Mouse (Mus musculus): Measurements from ENCODE around the gene Baz2a. TPM values are rescaled to one million over a fixed set of nuclear protein-coding genes. Genes with fewer than 3 reads are reported as not detected.

The Baz2a gene
- polyA plus RNA-seq, 1 experiment from 2014 or later: 37.6 TPM

DNA sequence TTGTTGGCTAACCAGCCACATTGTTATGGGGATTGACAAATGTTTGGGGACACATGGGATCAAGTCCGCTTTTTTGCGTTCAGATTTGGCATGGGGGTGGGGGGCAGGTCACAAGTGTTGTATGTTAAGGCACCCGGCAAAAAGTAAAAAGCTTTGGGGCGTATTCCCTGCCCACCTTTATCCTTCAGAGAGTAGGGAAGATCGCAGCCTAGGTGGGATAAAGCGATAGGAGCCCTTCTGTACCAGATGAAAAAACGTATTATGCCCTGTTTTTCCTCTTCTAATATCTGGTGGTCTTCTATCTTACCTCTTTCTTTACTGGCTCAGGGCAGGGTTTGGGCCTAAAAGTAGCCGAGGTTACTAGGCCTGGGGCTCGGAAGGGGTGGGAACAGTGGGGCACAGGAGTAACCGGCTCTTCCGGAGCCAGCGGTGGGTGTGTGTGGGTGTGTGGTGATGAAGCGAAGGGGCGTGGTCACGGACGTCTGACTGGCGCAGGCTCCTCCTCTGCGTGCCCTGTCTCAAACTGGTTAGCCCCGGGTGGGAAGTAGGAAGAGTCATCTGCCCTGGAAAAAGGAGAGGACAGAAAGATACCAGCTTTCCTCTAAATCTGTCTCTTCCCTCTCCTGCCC, 3.1 kb downstream of the Baz2a start:
- peaks cover 20% of the 10 kb centered on the region for H3K4me1 ChIP-seq (replicated peaks; ENCODE audit: control insufficient read depth, insufficient read depth, low read length)
- H3K9ac ChIP-seq (ENCODE audit: low read depth, low read length): peak overlapping the region; percentile 34; the same call in 1 of the 2 replicates
- H3K27me3 ChIP-seq (ENCODE audit: control insufficient read depth, insufficient read depth, low read length): no peaks in the 10 kb centered on the region
- DNase-seq (ENCODE audit: low spot score) (peak; percentile 84), ATAC-seq (ENCODE audit: low FRiP score) (peak; percentile 64)
- 11% methylated on average over 19 of the region's 19 CpGs for WGBS
- H3K4me3 ChIP-seq (ENCODE audit: low read depth, low read length): peak overlapping the region; percentile 79
- no peaks in the 10 kb centered on the region for H3K9me3 ChIP-seq (ENCODE audit: control insufficient read depth, low read length)
- peak overlapping the region; percentile 41 for H3K4me2 ChIP-seq (replicated peaks; ENCODE audit: low read depth, low read length)
- H3K27ac ChIP-seq (ENCODE audit: low read depth, low read length): peak overlapping the region; percentile 39; the same call in 1 of the 2 replicates
- H3K36me3 ChIP-seq (ENCODE audit: control insufficient read depth, insufficient read depth, low read length): no peaks in the 10 kb centered on the region; the same call in 1 of the 2 replicates

DNA sequence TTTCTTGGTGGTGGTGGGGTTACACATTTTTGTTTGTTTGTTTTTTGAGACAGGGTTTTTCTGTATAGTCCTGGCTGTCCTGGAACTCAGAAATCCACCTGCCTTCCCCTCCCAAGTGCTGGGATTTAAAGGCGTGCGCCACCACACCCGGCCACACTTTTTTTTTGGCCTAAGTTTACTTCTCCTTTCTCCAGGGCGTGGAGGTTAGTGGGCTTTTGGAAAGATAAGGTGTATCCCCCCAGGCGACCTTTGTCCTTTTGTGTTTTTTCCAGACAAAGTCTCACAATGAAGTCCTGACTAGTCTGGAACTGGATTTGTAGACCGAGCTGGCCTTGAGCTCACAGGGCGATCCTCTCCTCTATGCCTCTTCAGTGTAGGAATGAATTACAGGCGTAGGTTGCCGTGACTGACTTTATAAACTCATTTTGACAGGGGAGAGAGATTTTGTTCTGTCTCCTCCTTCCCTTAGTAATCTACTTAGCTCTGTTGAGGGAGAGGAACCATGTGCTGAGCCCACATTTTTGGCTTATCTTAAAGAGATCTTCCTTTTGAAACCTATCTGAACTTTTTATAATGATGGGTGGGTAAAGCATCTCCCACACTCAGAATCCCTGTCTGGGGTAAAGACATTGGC, 3.7 kb downstream of the Baz2a start:
- ATAC-seq (ENCODE audit: low FRiP score): no peak
- no peaks in the 10 kb centered on the region for H3K27me3 ChIP-seq (ENCODE audit: control insufficient read depth, insufficient read depth, low read length)
- H3K36me3 ChIP-seq (ENCODE audit: control insufficient read depth, insufficient read depth, low read length): no peaks in the 10 kb centered on the region
- peak overlapping the region; percentile 41; the same call in 1 of the 2 replicates for H3K4me2 ChIP-seq (replicated peaks; ENCODE audit: low read depth, low read length)
- H3K27ac ChIP-seq (ENCODE audit: low read depth, low read length): no peak overlapping the region
- no peak for DNase-seq (ENCODE audit: low spot score)
- H3K4me1 ChIP-seq (replicated peaks; ENCODE audit: control insufficient read depth, insufficient read depth, low read length): peaks cover 20% of the 10 kb centered on the region
- WGBS: 26% methylated on average over 9 of the region's 9 CpGs
- H3K9me3 ChIP-seq (ENCODE audit: control insufficient read depth, low read length): no peaks in the 10 kb centered on the region
- H3K4me3 ChIP-seq (ENCODE audit: low read depth, low read length): peak overlapping the region; percentile 79; the same call in 1 of the 2 replicates
- H3K9ac ChIP-seq (ENCODE audit: low read depth, low read length): no peak overlapping the region

DNA sequence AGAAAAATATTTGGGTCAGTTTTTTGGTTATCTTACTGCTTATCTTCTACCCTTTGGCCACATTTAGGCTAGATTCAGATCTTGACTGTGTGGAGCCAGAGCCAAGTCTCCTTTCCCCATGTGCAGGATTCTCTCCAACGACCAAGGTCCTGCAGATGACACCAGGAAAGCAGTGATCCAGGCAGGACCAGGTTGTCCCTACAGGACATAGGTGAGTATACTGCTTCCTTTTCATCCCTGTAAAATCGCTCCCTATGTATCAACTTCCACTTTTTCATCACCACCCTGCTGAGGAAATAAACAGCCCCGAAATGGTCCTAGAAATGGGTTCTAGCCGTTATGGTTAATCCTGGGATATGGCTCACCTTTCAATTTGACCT, 4.9 kb downstream of the Baz2a start:
- 20% methylated on average over 4 of the region's 4 CpGs for WGBS
- H3K27ac ChIP-seq (ENCODE audit: low read depth, low read length): no peak overlapping the region

DNA sequence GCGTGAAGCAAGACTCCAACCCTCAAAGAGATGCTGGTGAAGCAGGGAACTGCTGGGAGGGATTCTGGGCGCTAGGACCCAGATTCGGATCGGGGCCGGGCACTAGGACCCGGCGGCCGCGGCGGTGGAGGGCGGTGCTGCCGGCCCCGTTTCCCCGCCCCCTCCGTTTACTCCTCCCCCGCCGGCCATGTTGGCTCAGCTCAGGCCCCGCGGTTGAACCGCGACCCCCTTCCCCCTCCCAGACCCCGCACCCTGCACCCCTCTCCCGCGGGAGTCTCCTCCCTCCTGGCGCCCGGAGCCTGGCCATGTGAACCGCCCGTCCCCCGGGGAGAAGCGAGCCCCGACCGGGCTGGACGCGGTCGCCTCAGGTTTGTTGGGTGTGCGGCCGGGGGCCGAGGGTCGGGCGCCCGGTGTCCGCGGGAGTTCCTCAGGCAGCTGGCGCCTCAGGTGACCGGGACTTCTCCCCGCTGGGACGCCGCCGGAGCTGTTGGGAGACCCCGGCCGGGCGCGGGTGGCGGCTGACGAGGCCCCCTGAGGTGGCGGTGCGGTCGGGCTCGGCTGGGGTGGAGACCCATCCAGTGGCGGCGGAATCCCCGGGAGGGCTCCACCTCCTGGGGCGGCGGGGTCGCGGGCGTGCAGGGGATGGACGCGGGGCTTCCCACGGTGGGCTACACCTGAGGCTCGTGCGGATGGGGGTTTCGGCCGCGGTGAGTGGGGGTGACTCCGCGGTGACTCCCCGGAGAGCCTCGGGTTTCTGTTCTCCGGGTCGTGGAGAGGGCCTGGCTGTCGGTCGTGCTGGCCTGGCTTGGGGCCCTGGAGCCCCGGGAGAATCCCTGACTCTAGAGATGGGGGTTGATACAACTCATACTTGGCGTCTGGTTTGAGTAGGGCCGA, 5.6 kb downstream of the Baz2a start:
- Histone ChIP-seq H3K4me3 (ENCODE audit: low read depth, low read length) (peak overlapping the region; percentile 100), H3K9ac (ENCODE audit: low read depth, low read length) (peak overlapping the region; percentile 89), H3K27ac (ENCODE audit: low read depth, low read length) (peak overlapping the region; percentile 77), H3K4me1 (replicated peaks; ENCODE audit: control insufficient read depth, insufficient read depth, low read length) (peaks cover 13% of the 10 kb centered on the region), H3K9me3 (ENCODE audit: control insufficient read depth, low read length) (no peaks in the 10 kb centered on the region), H3K4me2 (replicated peaks; ENCODE audit: low read depth, low read length) (peak overlapping the region; percentile 54), H3K27me3 (ENCODE audit: control insufficient read depth, insufficient read depth, low read length) (no peaks in the 10 kb centered on the region), H3K36me3 (ENCODE audit: control insufficient read depth, insufficient read depth, low read length) (no peaks in the 10 kb centered on the region)
- ATAC-seq (ENCODE audit: low FRiP score) (peak; percentile 71), DNase-seq (ENCODE audit: low spot score) (peak; percentile 96)
- under 1% methylated on average over 74 of the region's 86 CpGs for WGBS

More for the DNA sequence above, 4.9 kb downstream of the Baz2a start:
- H3K4me2 ChIP-seq (replicated peaks; ENCODE audit: low read depth, low read length): peak overlapping the region; percentile 13; the same call in 1 of the 2 replicates
- H3K27me3 ChIP-seq (ENCODE audit: control insufficient read depth, insufficient read depth, low read length): no peaks in the 10 kb centered on the region
- no peaks in the 10 kb centered on the region for H3K36me3 ChIP-seq (ENCODE audit: control insufficient read depth, insufficient read depth, low read length)
- H3K9ac ChIP-seq (ENCODE audit: low read depth, low read length): no peak overlapping the region; the same call in 1 of the 2 replicates
- no peaks in the 10 kb centered on the region for H3K9me3 ChIP-seq (ENCODE audit: control insufficient read depth, low read length)
- peaks cover 20% of the 10 kb centered on the region for H3K4me1 ChIP-seq (replicated peaks; ENCODE audit: control insufficient read depth, insufficient read depth, low read length)
- peak overlapping the region; percentile 100 for H3K4me3 ChIP-seq (ENCODE audit: low read depth, low read length)
- ATAC-seq (ENCODE audit: low FRiP score) (no peak), DNase-seq (ENCODE audit: low spot score) (no peak)

DNA sequence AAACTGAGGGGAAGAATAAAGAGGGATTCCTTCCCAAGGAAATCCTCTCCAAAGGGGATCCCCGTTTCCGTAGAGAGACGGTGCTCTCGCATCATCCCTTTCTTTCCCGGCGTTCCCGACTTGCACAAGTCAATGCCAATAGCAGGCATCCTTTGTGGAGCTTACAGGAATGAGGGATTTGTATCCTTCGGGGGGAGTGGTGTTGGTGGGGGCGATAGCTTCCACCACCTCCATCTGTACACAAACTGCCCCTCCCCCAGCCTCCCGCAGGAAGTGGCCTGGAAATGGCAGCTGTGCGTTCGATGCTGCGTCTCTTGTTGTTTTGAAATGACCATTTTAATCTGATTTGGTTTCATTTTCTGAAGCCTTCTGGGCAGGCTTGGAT, 6.2 kb downstream of the Baz2a start:
- Histone ChIP-seq H3K27ac (ENCODE audit: low read depth, low read length) (peak overlapping the region; percentile 77), H3K36me3 (ENCODE audit: control insufficient read depth, insufficient read depth, low read length) (no peaks in the 10 kb centered on the region), H3K4me2 (replicated peaks; ENCODE audit: low read depth, low read length) (peak overlapping the region; percentile 54), H3K4me3 (ENCODE audit: low read depth, low read length) (peak overlapping the region; percentile 100), H3K4me1 (replicated peaks; ENCODE audit: control insufficient read depth, insufficient read depth, low read length) (0 out of 2 replicates have a peak, but pooled peaks cover 10% of the 10 kb centered on the region), H3K9me3 (ENCODE audit: control insufficient read depth, low read length) (no peaks in the 10 kb centered on the region), H3K27me3 (ENCODE audit: control insufficient read depth, insufficient read depth, low read length) (no peaks in the 10 kb centered on the region), H3K9ac (ENCODE audit: low read depth, low read length) (peak overlapping the region; percentile 89)
- DNase-seq (ENCODE audit: low spot score): peak; percentile 71
- ATAC-seq (ENCODE audit: low FRiP score): no peak
- 0% methylated on average over 13 of the region's 13 CpGs for WGBS

DNA sequence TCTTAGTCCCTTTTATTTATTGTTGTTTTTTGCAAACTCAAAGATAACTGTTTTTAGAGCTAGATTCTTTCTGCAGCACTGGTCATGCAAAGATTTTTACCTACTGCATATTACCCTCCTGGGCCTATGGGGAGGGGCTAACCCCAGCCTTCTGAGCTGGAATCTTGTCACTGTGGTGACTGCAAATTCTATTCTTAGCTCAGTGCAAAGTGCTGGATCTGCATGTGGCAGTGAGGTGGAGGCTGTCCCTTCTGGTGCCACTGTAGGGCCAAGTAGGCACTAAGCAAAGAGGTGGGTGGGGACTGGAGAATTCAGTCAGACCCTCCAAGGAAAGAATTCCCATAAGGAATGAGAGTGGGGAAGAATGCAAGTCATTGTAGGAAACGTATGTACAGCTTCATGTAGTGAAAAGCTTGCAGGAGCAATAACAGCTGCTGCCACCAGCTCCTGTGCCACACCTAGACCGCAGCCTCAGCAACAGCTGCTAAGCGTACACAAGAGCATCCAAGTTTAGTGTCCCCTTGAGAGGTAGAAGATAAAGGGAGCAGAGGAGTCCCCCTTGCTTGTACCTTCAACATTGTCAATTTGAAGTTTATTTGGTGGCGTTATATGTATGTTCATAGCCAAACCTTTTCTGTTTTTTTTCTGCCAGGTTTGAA, 18.9 kb downstream of the Baz2a start:
- H3K4me1 ChIP-seq (replicated peaks; ENCODE audit: control insufficient read depth, insufficient read depth, low read length): no peaks in the 10 kb centered on the region
- DNase-seq (ENCODE audit: low spot score): no peak
- no peak overlapping the region for H3K9ac ChIP-seq (ENCODE audit: low read depth, low read length)
- ATAC-seq (ENCODE audit: low FRiP score): no peak
- H3K36me3 ChIP-seq (ENCODE audit: control insufficient read depth, insufficient read depth, low read length): peaks cover 10% of the 10 kb centered on the region; the same call in 1 of the 2 replicates
- no peaks in the 10 kb centered on the region for H3K9me3 ChIP-seq (ENCODE audit: control insufficient read depth, low read length)
- no peak overlapping the region for H3K4me2 ChIP-seq (replicated peaks; ENCODE audit: low read depth, low read length)
- no peaks in the 10 kb centered on the region for H3K27me3 ChIP-seq (ENCODE audit: control insufficient read depth, insufficient read depth, low read length)
- 89% methylated on average over 4 of the region's 4 CpGs for WGBS
- H3K4me3 ChIP-seq (ENCODE audit: low read depth, low read length): no peak overlapping the region
- no peak overlapping the region for H3K27ac ChIP-seq (ENCODE audit: low read depth, low read length)

DNA sequence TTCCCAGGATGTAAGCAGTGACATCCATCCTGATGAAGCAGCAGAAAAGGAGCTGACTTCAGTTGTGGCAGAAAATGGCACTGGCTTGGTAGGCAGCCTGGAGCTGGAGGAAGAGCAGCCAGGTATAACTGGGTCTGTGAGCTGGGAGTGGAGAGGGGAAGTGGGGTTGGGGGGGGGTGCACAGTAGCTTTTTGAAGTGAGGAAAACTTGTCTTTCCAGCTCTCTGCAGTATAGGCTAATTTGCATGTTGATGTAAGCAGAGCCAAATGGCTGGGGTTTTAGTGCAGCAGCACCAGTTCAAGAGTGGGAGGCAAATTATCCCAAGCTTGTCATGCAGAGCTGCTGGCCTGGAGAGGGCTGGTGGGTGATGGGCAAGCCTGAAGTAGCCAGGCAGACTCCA, 19.9 kb downstream of the Baz2a start:
- no peaks in the 10 kb centered on the region for H3K9me3 ChIP-seq (ENCODE audit: control insufficient read depth, low read length)
- DNase-seq (ENCODE audit: low spot score) (no peak), ATAC-seq (ENCODE audit: low FRiP score) (no peak)
- H3K36me3 ChIP-seq (ENCODE audit: control insufficient read depth, insufficient read depth, low read length): peaks cover 16% of the 10 kb centered on the region; the same call in 1 of the 2 replicates
- H3K4me2 ChIP-seq (replicated peaks; ENCODE audit: low read depth, low read length): no peak overlapping the region
- no peak overlapping the region for H3K27ac ChIP-seq (ENCODE audit: low read depth, low read length)
- no peak overlapping the region for H3K9ac ChIP-seq (ENCODE audit: low read depth, low read length)
- no peaks in the 10 kb centered on the region for H3K4me1 ChIP-seq (replicated peaks; ENCODE audit: control insufficient read depth, insufficient read depth, low read length)
- H3K4me3 ChIP-seq (ENCODE audit: low read depth, low read length): no peak overlapping the region
- no peaks in the 10 kb centered on the region for H3K27me3 ChIP-seq (ENCODE audit: control insufficient read depth, insufficient read depth, low read length)

DNA sequence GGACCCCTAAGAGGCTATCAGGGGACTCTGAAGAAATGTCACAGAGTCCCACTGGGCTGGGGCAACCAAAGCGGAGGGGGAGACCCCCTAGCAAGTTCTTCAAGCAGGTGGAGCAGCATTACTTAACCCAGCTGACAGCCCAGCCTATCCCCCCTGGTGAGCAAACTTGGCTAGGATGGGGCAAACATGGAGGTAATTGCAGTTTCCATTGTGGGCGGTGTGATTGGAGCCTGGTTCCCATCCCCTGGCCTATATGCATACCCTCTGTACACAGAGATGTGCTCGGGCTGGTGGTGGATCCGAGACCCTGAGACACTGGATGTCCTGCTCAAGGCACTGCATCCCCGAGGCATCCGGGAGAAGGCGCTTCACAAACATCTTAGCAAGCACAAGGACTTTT, 32.5 kb downstream of the Baz2a start:
- no peaks in the 10 kb centered on the region for H3K27me3 ChIP-seq (ENCODE audit: control insufficient read depth, insufficient read depth, low read length)
- no peaks in the 10 kb centered on the region for H3K9me3 ChIP-seq (ENCODE audit: control insufficient read depth, low read length)
- H3K4me3 ChIP-seq (ENCODE audit: low read depth, low read length): no peak overlapping the region
- H3K27ac ChIP-seq (ENCODE audit: low read depth, low read length): no peak overlapping the region
- H3K9ac ChIP-seq (ENCODE audit: low read depth, low read length): no peak overlapping the region
- no peaks in the 10 kb centered on the region for H3K4me1 ChIP-seq (replicated peaks; ENCODE audit: control insufficient read depth, insufficient read depth, low read length)
- WGBS: 94% methylated on average over 7 of the region's 7 CpGs
- peaks cover 33% of the 10 kb centered on the region for H3K36me3 ChIP-seq (ENCODE audit: control insufficient read depth, insufficient read depth, low read length)
- DNase-seq (ENCODE audit: low spot score) (no peak), ATAC-seq (ENCODE audit: low FRiP score) (no peak)
- H3K4me2 ChIP-seq (replicated peaks; ENCODE audit: low read depth, low read length): no peak overlapping the region
